Mouse (Mus musculus) heart, adult 2 months (tissue): ENCODE results near the gene Slc39a11. TPM values are rescaled to one million over a fixed set of nuclear protein-coding genes. Genes with fewer than 3 reads are reported as not detected.

ENCODE experiments used
- DNase-seq, 2 experiments: peaks; one replicate each; pipeline ENCODE4 v3.0.0; 2021
- H3K27ac ChIP-seq: fragments of 200-600 bp; 2 replicates; pipeline ENCODE4 v1.8.1; 2022
- H3K27me3 ChIP-seq: fragments of 200-500 bp; 2 replicates; pipeline ENCODE4 v1.6.1; 2012; ENCODE audit warnings: mild to moderate bottlenecking, low read length, inconsistent platforms, mixed read lengths; ENCODE audit not compliant: control insufficient read depth, insufficient read depth
- H3K36me3 ChIP-seq: fragments of 200-500 bp; 2 replicates; pipeline ENCODE4 v1.6.1; 2012; ENCODE audit warnings: low read length, inconsistent platforms; ENCODE audit not compliant: control insufficient read depth, insufficient read depth
- H3K4me1 ChIP-seq: fragments of 200-500 bp; 2 replicates; pipeline ENCODE4 v1.6.1; 2011; ENCODE audit warnings: low read length; ENCODE audit not compliant: control insufficient read depth, insufficient read depth
- H3K4me3 ChIP-seq: fragments of 200-600 bp; 2 replicates; pipeline ENCODE4 v1.8.1; 2022
- H3K79me2 ChIP-seq: fragments of 200-500 bp; replicated peaks from 2 replicates; pipeline ENCODE4 v1.6.1; 2012; ENCODE audit warnings: mild to moderate bottlenecking, inconsistent platforms, low read length, moderate library complexity, mixed read lengths; ENCODE audit not compliant: control insufficient read depth, insufficient read depth
- H3K9ac ChIP-seq: fragments of 200-500 bp; 2 replicates; pipeline ENCODE4 v1.6.1; 2012; ENCODE audit warnings: low read depth, mild to moderate bottlenecking, control low read depth, inconsistent platforms, low read length, mixed read lengths
- CTCF ChIP-seq: fragments of 200-600 bp; IDR thresholded peaks from 2 replicates; pipeline ENCODE4 v1.8.1; 2022; ENCODE audit warnings: antibody characterized with exemption, mild to moderate bottlenecking, moderate library complexity
- EP300 ChIP-seq: fragments of 200-500 bp; IDR thresholded peaks from 2 replicates; pipeline ENCODE4 v1.6.1; 2011; ENCODE audit warnings: low read depth, low read length, control low read depth; ENCODE audit not compliant: insufficient read depth
- POLR2A ChIP-seq: fragments of 200-500 bp; IDR thresholded peaks from 2 replicates; pipeline ENCODE4 v1.6.1; 2011; ENCODE audit warnings: mild to moderate bottlenecking, low read depth, low read length, control low read depth; ENCODE audit not compliant: insufficient read depth
- WGBS: fragments of 180-500 bp; shearing (Covaris S2); methylation state at CpG from one replicate; pipeline ENCODE4 v1.1.7; 2018; 5-methylcytosine and 5-hydroxymethylcytosine counted together
- intact Hi-C: fragments of 180-260 bp; cut with DNase I; formaldehyde crosslinking; loops from one replicate; pipeline ENCODE4 v1.15.1; 2025
- polyA plus RNA-seq: library from polyadenylated mRNA; depleted of rRNA; stranded (reverse); fragments of >200 nt; gene quantifications from 2 replicates; pipeline ENCODE4 v1.2.3, GENCODE M21; 2012
- total RNA-seq, 2 experiments: library from RNA; stranded (reverse); gene quantifications; 2 replicates each; pipeline ENCODE4 v1.2.3; 2021

Gene Slc39a11
- total and polyA plus RNA-seq, 3 experiments: 2.6 to 5.6 (median 2.7) TPM

DNA sequence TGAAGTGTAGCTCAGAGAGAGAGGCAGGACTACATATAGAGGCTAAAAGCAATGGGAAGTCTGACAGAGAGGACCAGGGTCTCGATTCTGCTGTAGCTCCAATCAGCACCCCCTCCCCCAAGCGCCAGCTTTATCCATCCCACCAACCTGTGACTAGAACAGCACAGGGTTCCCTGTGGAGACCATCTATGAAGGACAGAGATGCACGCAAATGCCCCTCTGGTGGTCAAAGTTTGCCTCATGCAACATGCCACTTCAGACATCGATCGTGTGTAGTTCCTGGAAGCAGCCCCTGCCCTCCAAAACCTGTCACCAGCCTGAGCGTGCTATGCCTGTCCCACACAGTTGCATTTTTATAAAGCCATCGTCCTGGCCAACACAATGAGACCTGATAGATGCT is 129.9 kb downstream of the Slc39a11 start:
- no peak for TF ChIP-seq CTCF
- no peak for DNase-seq
- no peaks in the 10 kb centered on the region for H3K36me3 ChIP-seq
- H3K4me3 ChIP-seq: no peak overlapping the region
- 72% methylated on average over 7 of the region's 7 CpGs for WGBS
- no peaks in the 10 kb centered on the region for H3K27me3 ChIP-seq
- no peaks in the 10 kb centered on the region for H3K79me2 ChIP-seq
- intact Hi-C loops: no loop called here
- H3K9ac ChIP-seq: no peak overlapping the region
- H3K27ac ChIP-seq: no peak overlapping the region
- no peaks in the 10 kb centered on the region for H3K4me1 ChIP-seq

GRCm38 (mm10) chr11:113518176-113518575 is 131.7 kb downstream of the Slc39a11 start:
- 83% methylated on average over 7 of the region's 7 CpGs for WGBS
- Histone ChIP-seq H3K4me1 (no peaks in the 10 kb centered on the region), H3K36me3 (no peaks in the 10 kb centered on the region), H3K27me3 (no peaks in the 10 kb centered on the region), H3K4me3 (no peak overlapping the region), H3K9ac (no peak overlapping the region), H3K27ac (no peak overlapping the region), H3K79me2 (no peaks in the 10 kb centered on the region)
- TF ChIP-seq EP300 (no peak), POLR2A (no peak), CTCF (no peak)
- intact Hi-C loops: no loop called here
- DNase-seq: no peak

DNA sequence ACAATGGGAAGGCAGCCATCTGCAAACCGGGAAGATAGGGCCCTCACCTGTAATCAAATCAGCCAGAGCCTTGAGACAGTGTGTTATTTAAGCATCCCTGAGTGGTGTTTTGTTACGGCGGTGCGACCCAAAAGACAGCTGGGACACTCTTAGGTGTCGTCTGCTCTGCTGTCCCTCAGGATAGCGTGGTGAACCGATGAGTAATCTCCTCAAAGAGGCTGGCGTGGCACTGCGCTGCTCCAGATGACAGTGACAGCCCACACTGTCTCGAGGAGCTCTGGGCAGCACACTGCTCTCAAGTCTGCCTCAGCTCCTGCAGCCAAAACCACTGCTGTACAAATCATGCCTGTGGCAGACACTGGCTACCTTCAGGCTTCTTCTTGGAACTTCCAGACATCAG is 133.7 kb downstream of the Slc39a11 start:
- H3K4me3 ChIP-seq: no peak overlapping the region
- H3K9ac ChIP-seq: no peak overlapping the region
- H3K27me3 ChIP-seq: no peaks in the 10 kb centered on the region
- no peak for DNase-seq
- 80% methylated on average over 10 of the region's 10 CpGs for WGBS
- H3K36me3 ChIP-seq: no peaks in the 10 kb centered on the region
- H3K27ac ChIP-seq: no peak overlapping the region
- intact Hi-C loops: no loop called here
- H3K79me2 ChIP-seq: no peaks in the 10 kb centered on the region
- TF ChIP-seq CTCF (no peak), EP300 (no peak), POLR2A (no peak)
- no peaks in the 10 kb centered on the region for H3K4me1 ChIP-seq

- Histone ChIP-seq H3K9ac (no peak overlapping the region), H3K27me3 (no peaks in the 10 kb centered on the region), H3K4me3 (no peak overlapping the region), H3K4me1 (no peaks in the 10 kb centered on the region), H3K79me2 (no peaks in the 10 kb centered on the region), H3K27ac (no peak overlapping the region), H3K36me3 (no peaks in the 10 kb centered on the region)
- 91% methylated on average over 10 of the region's 10 CpGs for WGBS
- TF ChIP-seq POLR2A (no peak), CTCF (no peak), EP300 (no peak)
- intact Hi-C loops: no loop called here
- DNase-seq: no peak
Observed at GRCm38 (mm10) chr11:113512976-113513375, 136.9 kb downstream of the Slc39a11 start.

- intact Hi-C loops: no loop called here
- Histone ChIP-seq H3K79me2 (no peaks in the 10 kb centered on the region), H3K27ac (no peak overlapping the region), H3K4me3 (no peak overlapping the region), H3K4me1 (no peaks in the 10 kb centered on the region), H3K36me3 (no peaks in the 10 kb centered on the region), H3K27me3 (no peaks in the 10 kb centered on the region), H3K9ac (no peak overlapping the region)
- DNase-seq: no peak
- WGBS: 91% methylated on average over 7 of the region's 7 CpGs
- TF ChIP-seq EP300 (no peak), POLR2A (no peak), CTCF (no peak)
Observed at GRCm38 (mm10) chr11:113512150-113512549, 137.7 kb downstream of the Slc39a11 start.

DNA sequence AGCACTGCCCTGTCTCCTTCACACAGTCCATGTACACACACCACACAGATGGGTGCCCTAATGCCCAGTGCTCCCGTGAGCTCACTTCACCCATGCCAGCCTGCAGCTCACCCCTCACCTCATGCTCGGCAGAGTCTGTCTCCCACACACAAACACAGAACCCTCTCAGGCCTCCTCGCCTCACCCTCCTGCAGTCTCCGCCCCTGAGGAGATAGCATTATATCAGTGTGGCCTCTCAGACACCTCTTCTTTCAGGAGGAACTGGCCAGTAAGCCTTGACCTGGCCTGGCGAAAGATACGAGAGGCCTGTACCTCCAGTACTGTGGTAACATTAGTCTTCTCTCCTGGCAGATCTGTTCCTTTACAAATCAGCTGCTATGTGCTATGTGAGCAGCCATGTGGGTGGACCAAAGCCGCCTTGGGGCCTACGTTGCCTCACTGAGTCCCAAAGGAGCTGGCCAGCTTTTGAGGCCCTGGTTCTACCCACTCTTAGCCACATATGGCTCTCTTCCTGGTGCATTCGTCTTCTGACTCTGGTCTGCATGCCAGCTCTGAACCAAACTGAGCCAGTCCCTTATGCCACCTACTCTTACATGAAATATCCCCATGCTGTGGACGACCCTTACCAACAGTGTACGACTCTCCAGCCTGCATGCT is 138.8 kb downstream of the Slc39a11 start:
- no peak for DNase-seq
- Histone ChIP-seq H3K36me3 (no peaks in the 10 kb centered on the region), H3K79me2 (no peaks in the 10 kb centered on the region), H3K27ac (no peak overlapping the region), H3K4me1 (no peaks in the 10 kb centered on the region), H3K4me3 (no peak overlapping the region), H3K27me3 (no peaks in the 10 kb centered on the region), H3K9ac (no peak overlapping the region)
- 83% methylated on average over 11 of the region's 11 CpGs for WGBS
- TF ChIP-seq POLR2A (no peak), EP300 (no peak), CTCF (no peak)
- intact Hi-C loops: no loop called here
